Mouse (Mus musculus) midbrain, postnatal 0 days (tissue): ENCODE results near the gene Tbc1d5. TPM values are rescaled to one million over a fixed set of nuclear protein-coding genes. Genes with fewer than 3 reads are reported as not detected.

Experiments used
- ATAC-seq: fragments of 200-750 bp; cut with Nextera tagmentation; 2 replicates; pipeline ENCODE4 v1.8.0; 2017; ENCODE audit warnings: moderate number of reproducible peaks, mild to moderate bottlenecking, moderate TSS enrichment, moderate library complexity; ENCODE audit not compliant: low FRiP score
- DNase-seq: peaks from one replicate; pipeline ENCODE4 v3.0.0-alpha.2; 2015; ENCODE audit warnings: low spot score
- H3K27ac ChIP-seq: fragments of 300-500 bp; sonication (generic); 2 replicates; pipeline ENCODE4 v1.5.1; 2014; ENCODE audit warnings: low read depth, mild to moderate bottlenecking, low read length, mixed read lengths
- H3K27me3 ChIP-seq: fragments of 300-500 bp; sonication (generic); 2 replicates; pipeline ENCODE4 v1.6.1; 2014; ENCODE audit warnings: low read length, control low read depth, mixed read lengths; ENCODE audit not compliant: insufficient read depth
- H3K36me3 ChIP-seq: fragments of 300-500 bp; sonication (generic); 2 replicates; pipeline ENCODE4 v1.6.1; 2014; ENCODE audit warnings: low read length, control low read depth, mixed read lengths; ENCODE audit not compliant: insufficient read depth
- H3K4me1 ChIP-seq: fragments of 300-500 bp; sonication (generic); 2 replicates; pipeline ENCODE4 v1.6.1; 2014; ENCODE audit warnings: mild to moderate bottlenecking, control low read depth, antibody characterized with exemption, low read length, mixed read lengths; ENCODE audit not compliant: insufficient read depth
- H3K4me2 ChIP-seq: fragments of 300-500 bp; sonication (generic); 2 replicates; pipeline ENCODE4 v1.6.1; 2014; ENCODE audit warnings: low read depth, mild to moderate bottlenecking, low read length, mixed read lengths; ENCODE audit not compliant: poor library complexity, severe bottlenecking
- H3K4me3 ChIP-seq: fragments of 300-500 bp; sonication (generic); 2 replicates; pipeline ENCODE4 v1.5.1; 2014; ENCODE audit warnings: low read depth, mild to moderate bottlenecking, low read length, moderate library complexity
- H3K9ac ChIP-seq: fragments of 300-500 bp; sonication (generic); replicated peaks from 2 replicates; pipeline ENCODE4 v1.6.1; 2014; ENCODE audit warnings: mild to moderate bottlenecking, low read length, moderate library complexity, mixed read lengths; ENCODE audit not compliant: poor library complexity, severe bottlenecking
- H3K9me3 ChIP-seq: fragments of 300-500 bp; sonication (generic); 2 replicates; pipeline ENCODE4 v1.6.1; 2016; ENCODE audit warnings: low read length, control low read depth
- CTCF ChIP-seq: IDR thresholded peaks from 2 replicates; pipeline ENCODE4 v1.5.1; 2016; ENCODE audit warnings: antibody characterized with exemption, mild to moderate bottlenecking
- WGBS: fragments of 180-500 bp; shearing (Covaris S2); extraction: QIAGEN DNeasy Blood & Tissue Kit; methylation state at CpG from one replicate; pipeline ENCODE4 v1.1.7; 2014; 5-methylcytosine and 5-hydroxymethylcytosine counted together
- polyA plus RNA-seq: library from polyadenylated mRNA; unstranded; fragments of >200 nt; fragmentation: Nextera tagmentation; extraction: Ambion mirVana; gene quantifications from 2 replicates; pipeline ENCODE4 v1.2.1, GENCODE M21; 2015
- total RNA-seq: library from RNA; depleted of rRNA; stranded (reverse); fragments of >200 nt; gene quantifications from 2 replicates; pipeline ENCODE4 v1.2.3, GENCODE M21; 2014

Tbc1d5 gene
- total and polyA plus RNA-seq, 2 experiments from 2014 or later = 5.7 to 20.3 TPM

- DNase-seq (no peak), ATAC-seq (no peak)
- H3K9ac ChIP-seq = no peak overlapping the region
- H3K4me3 ChIP-seq = no peak overlapping the region
- H3K9me3 ChIP-seq = no peaks in the 10 kb centered on the region
- no peaks in the 10 kb centered on the region for H3K36me3 ChIP-seq
- no peak for TF ChIP-seq CTCF
- H3K27me3 ChIP-seq = no peaks in the 10 kb centered on the region
- H3K4me2 ChIP-seq = no peak overlapping the region
- WGBS = 90% methylated on average over 3 of the region's 3 CpGs
- no peaks in the 10 kb centered on the region for H3K4me1 ChIP-seq
- no peak overlapping the region for H3K27ac ChIP-seq
Measured at GRCm38 (mm10) chr17:50904463-50904862, 274.7 kb downstream of the Tbc1d5 start.

GRCm38 (mm10) chr17:50897867-50898266 lies 281.3 kb downstream of the Tbc1d5 start:
- no peak for ATAC-seq

DNA sequence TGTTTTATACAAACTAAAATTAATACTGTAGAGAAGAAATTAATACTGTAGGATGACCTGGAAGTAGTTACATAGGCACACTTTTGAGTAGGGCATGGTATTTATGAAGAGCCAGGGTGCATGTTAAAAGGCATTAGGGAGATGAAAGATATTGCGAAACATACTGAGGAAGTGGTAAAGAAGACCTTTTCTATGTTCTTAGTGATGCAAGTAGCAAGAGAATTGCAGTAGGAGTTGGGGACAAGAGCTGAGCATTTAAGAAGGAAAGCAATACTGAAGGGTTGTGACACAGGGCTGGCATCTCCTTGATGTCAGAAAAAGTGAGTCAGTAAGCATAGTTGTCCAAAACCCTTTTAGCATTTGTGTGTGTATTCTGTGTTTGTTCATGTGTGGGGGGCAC lies 289.7 kb downstream of the Tbc1d5 start:
- Histone ChIP-seq H3K27me3 (no peaks in the 10 kb centered on the region), H3K9me3 (no peaks in the 10 kb centered on the region), H3K4me2 (no peak overlapping the region)

More at GRCm38 (mm10) chr17:50897867-50898266, 281.3 kb downstream of the Tbc1d5 start:
- Histone ChIP-seq H3K27ac (no peak overlapping the region), H3K9ac (no peak overlapping the region), H3K4me3 (no peak overlapping the region), H3K27me3 (no peaks in the 10 kb centered on the region), H3K4me1 (no peaks in the 10 kb centered on the region), H3K4me2 (no peak overlapping the region), H3K9me3 (no peaks in the 10 kb centered on the region), H3K36me3 (no peaks in the 10 kb centered on the region)
- TF ChIP-seq CTCF = no peak
- DNase-seq = peak; percentile 2
- whole genome bisulfite sequencing = 69% methylated on average over 7 of the region's 7 CpGs

DNA sequence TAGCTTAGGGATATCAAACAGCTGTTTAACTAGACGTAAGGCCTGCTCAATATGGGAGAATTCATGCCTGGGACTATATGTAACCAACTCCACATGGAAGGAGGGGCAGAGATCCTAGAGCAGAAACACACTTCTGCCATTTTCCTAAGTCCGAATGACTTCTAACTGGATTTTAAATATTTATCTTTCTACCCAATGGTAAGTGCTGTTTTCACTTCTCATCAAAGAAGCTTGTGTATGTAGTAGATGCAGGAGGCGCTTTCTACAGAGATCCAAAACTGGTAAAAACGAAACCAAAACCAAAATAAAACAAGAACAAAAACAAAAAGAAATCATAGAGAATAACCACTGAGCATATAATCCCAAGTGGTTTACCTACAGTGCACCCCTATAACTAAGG lies 299.2 kb downstream of the Tbc1d5 start:
- Histone ChIP-seq H3K9ac (no peak overlapping the region), H3K4me2 (no peak overlapping the region), H3K27me3 (no peaks in the 10 kb centered on the region), H3K4me3 (no peak overlapping the region), H3K4me1 (no peaks in the 10 kb centered on the region), H3K36me3 (no peaks in the 10 kb centered on the region), H3K9me3 (no peaks in the 10 kb centered on the region), H3K27ac (no peak overlapping the region)
- ATAC-seq (no peak), DNase-seq (no peak)
- no peak for TF ChIP-seq CTCF
- 90% methylated on average over 4 of the region's 4 CpGs for WGBS

More for the DNA sequence above, 289.7 kb downstream of the Tbc1d5 start:
- no peak overlapping the region for H3K27ac ChIP-seq
- H3K36me3 ChIP-seq = no peaks in the 10 kb centered on the region
- H3K4me1 ChIP-seq = no peaks in the 10 kb centered on the region
- ATAC-seq (no peak), DNase-seq (no peak)
- no peak overlapping the region for H3K4me3 ChIP-seq
- H3K9ac ChIP-seq = no peak overlapping the region
- no peak for TF ChIP-seq CTCF
- WGBS = 98% methylated on average over 1 of the region's 1 CpGs

DNA sequence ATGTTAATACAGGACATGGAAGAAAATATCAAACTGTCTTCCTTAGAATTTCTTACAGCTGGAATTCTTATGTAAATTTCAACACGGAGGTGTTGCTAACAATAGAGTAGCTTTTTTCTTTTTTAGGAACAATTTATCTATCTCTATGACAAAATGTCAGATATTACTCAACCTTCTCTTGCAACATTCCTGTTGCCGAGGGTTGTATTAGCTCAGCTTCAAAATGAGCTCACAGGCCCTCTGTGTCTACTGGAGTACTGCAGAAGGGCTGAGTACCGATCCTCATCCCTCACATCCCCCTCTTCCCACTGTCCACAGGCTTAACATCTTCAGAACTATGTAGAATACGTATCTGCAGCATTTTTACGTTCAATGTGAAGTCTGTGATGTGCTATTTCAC lies 302.7 kb downstream of the Tbc1d5 start:
- H3K4me2 ChIP-seq = no peak overlapping the region
- no peak overlapping the region for H3K4me3 ChIP-seq
- DNase-seq (no peak), ATAC-seq (no peak)
- H3K4me1 ChIP-seq = no peaks in the 10 kb centered on the region
- no peaks in the 10 kb centered on the region for H3K9me3 ChIP-seq
- WGBS = 77% methylated on average over 5 of the region's 5 CpGs
- no peak overlapping the region for H3K27ac ChIP-seq
- no peaks in the 10 kb centered on the region for H3K27me3 ChIP-seq
- H3K36me3 ChIP-seq = no peaks in the 10 kb centered on the region
- no peak for TF ChIP-seq CTCF
- no peak overlapping the region for H3K9ac ChIP-seq

DNA sequence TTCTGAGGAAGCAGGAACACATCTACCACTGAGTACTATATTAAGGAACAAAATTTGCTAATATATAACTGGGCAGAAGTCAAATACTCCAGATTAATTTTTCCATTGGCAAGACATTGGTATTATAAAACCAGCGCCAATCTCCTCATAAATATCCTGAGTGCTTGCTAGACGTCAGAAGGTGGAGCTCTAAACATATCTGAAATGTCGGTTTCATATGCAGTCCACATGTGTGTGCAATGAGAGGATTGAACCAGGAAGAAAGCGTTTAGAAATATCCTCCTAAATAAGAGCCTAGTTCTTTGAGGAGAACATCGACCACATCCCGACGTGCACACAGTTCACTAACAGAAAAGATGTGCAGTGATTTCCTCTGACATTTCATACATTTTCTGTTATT lies 305.1 kb downstream of the Tbc1d5 start:
- 62% methylated on average over 7 of the region's 7 CpGs for WGBS
- Histone ChIP-seq H3K9me3 (no peaks in the 10 kb centered on the region), H3K4me2 (no peak overlapping the region), H3K36me3 (no peaks in the 10 kb centered on the region), H3K27me3 (no peaks in the 10 kb centered on the region), H3K27ac (no peak overlapping the region), H3K4me3 (no peak overlapping the region), H3K4me1 (no peaks in the 10 kb centered on the region), H3K9ac (no peak overlapping the region)
- ATAC-seq = 0 out of 2 replicates have a peak, but pooled peaks have one; percentile 31
- TF ChIP-seq CTCF = peak; percentile 74
- peak; percentile 69 for DNase-seq
